Mouse (Mus musculus): ENCODE data around the gene Dalrd3. TPM values are rescaled to one million over a fixed set of nuclear protein-coding genes. Genes with fewer than 3 reads are reported as not detected.

Gene Dalrd3
- polyA plus RNA-seq, 1 experiment, result 56.1 TPM

- Histone ChIP-seq H3ac (ENCODE audit: control insufficient read depth, insufficient read length, low read depth) (no peak overlapping the region), H3K36me3 (ENCODE audit: control insufficient read depth, insufficient read depth) (peaks cover 76% of the 10 kb centered on the region), H3K27me3 (ENCODE audit: control insufficient read depth, insufficient read depth, insufficient read length) (no peaks in the 10 kb centered on the region), H3K4me3 (ENCODE audit: insufficient read depth, poor library complexity, severe bottlenecking) (no peak overlapping the region), H3K79me3 (ENCODE audit: low read depth) (peaks cover 45% of the 10 kb centered on the region), H3K79me2 (ENCODE audit: control insufficient read depth, insufficient read depth) (peaks cover 73% of the 10 kb centered on the region)
- TF ChIP-seq MYOG (IDR thresholded peaks at IDR 0.05; ENCODE audit: control insufficient read depth, extremely low read depth, insufficient read length) (no peak), USF1 (IDR thresholded peaks at IDR 0.05; ENCODE audit: low read depth) (no peak), MYOD1 (IDR thresholded peaks at IDR 0.05; ENCODE audit: control insufficient read depth, insufficient read length, low read depth) (no peak), MAX (IDR thresholded peaks at IDR 0.05) (no peak), CEBPB (IDR thresholded peaks at IDR 0.05; ENCODE audit: low read depth) (no peak), CTCF (IDR thresholded peaks at IDR 0.05; ENCODE audit: control insufficient read depth, insufficient read depth, insufficient read length) (no peak), FOSL1 (IDR thresholded peaks at IDR 0.05; ENCODE audit: insufficient read depth, low read length, poor library complexity, severe bottlenecking) (no peak)
Measured at GRCm38 (mm10) chr9:108531496-108531895, 38.2 kb upstream of the Dalrd3 start.

GRCm38 (mm10) chr9:108540846-108541245, 28.8 kb upstream of the Dalrd3 start:
- peaks cover 49% of the 10 kb centered on the region for H3K79me2 ChIP-seq (ENCODE audit: control insufficient read depth, insufficient read depth)
- H3ac ChIP-seq (ENCODE audit: control insufficient read depth, insufficient read length, low read depth), result no peak overlapping the region
- TF ChIP-seq MYOD1 (IDR thresholded peaks at IDR 0.05; ENCODE audit: control insufficient read depth, insufficient read length, low read depth) (no peak), MAX (IDR thresholded peaks at IDR 0.05) (no peak), USF1 (IDR thresholded peaks at IDR 0.05; ENCODE audit: low read depth) (no peak), FOSL1 (IDR thresholded peaks at IDR 0.05; ENCODE audit: insufficient read depth, low read length, poor library complexity, severe bottlenecking) (no peak), CEBPB (IDR thresholded peaks at IDR 0.05; ENCODE audit: low read depth) (no peak), MYOG (IDR thresholded peaks at IDR 0.05; ENCODE audit: control insufficient read depth, extremely low read depth, insufficient read length) (no peak), CTCF (IDR thresholded peaks at IDR 0.05; ENCODE audit: control insufficient read depth, insufficient read depth, insufficient read length) (no peak)
- peaks cover 21% of the 10 kb centered on the region for H3K79me3 ChIP-seq (ENCODE audit: low read depth)
- peaks cover 96% of the 10 kb centered on the region for H3K36me3 ChIP-seq (ENCODE audit: control insufficient read depth, insufficient read depth)
- H3K4me3 ChIP-seq (ENCODE audit: insufficient read depth, poor library complexity, severe bottlenecking), result no peak overlapping the region
- H3K27me3 ChIP-seq (ENCODE audit: control insufficient read depth, insufficient read depth, insufficient read length), result no peaks in the 10 kb centered on the region

- H3K36me3 ChIP-seq (ENCODE audit: control insufficient read depth, insufficient read depth), result peaks cover 94% of the 10 kb centered on the region
- H3K27me3 ChIP-seq (ENCODE audit: control insufficient read depth, insufficient read depth, insufficient read length), result no peaks in the 10 kb centered on the region
- H3ac ChIP-seq (ENCODE audit: control insufficient read depth, insufficient read length, low read depth), result no peak overlapping the region
- TF ChIP-seq MYOG (IDR thresholded peaks at IDR 0.05; ENCODE audit: control insufficient read depth, extremely low read depth, insufficient read length) (no peak), MYOD1 (IDR thresholded peaks at IDR 0.05; ENCODE audit: control insufficient read depth, insufficient read length, low read depth) (no peak), MAX (IDR thresholded peaks at IDR 0.05) (no peak), FOSL1 (IDR thresholded peaks at IDR 0.05; ENCODE audit: insufficient read depth, low read length, poor library complexity, severe bottlenecking) (no peak), CEBPB (IDR thresholded peaks at IDR 0.05; ENCODE audit: low read depth) (no peak), CTCF (IDR thresholded peaks at IDR 0.05; ENCODE audit: control insufficient read depth, insufficient read depth, insufficient read length) (no peak), USF1 (IDR thresholded peaks at IDR 0.05; ENCODE audit: low read depth) (no peak)
- peaks cover 29% of the 10 kb centered on the region for H3K79me2 ChIP-seq (ENCODE audit: control insufficient read depth, insufficient read depth)
- peaks cover 23% of the 10 kb centered on the region for H3K79me3 ChIP-seq (ENCODE audit: low read depth)
- no peak overlapping the region for H3K4me3 ChIP-seq (ENCODE audit: insufficient read depth, poor library complexity, severe bottlenecking)
Measured at GRCm38 (mm10) chr9:108545986-108546385, 23.7 kb upstream of the Dalrd3 start.

- H3K36me3 ChIP-seq (ENCODE audit: control insufficient read depth, insufficient read depth), result peaks cover 91% of the 10 kb centered on the region
- no peak overlapping the region for H3K4me3 ChIP-seq (ENCODE audit: insufficient read depth, poor library complexity, severe bottlenecking)
- peaks cover 30% of the 10 kb centered on the region for H3K79me3 ChIP-seq (ENCODE audit: low read depth)
- H3K27me3 ChIP-seq (ENCODE audit: control insufficient read depth, insufficient read depth, insufficient read length), result no peaks in the 10 kb centered on the region
- no peak overlapping the region for H3ac ChIP-seq (ENCODE audit: control insufficient read depth, insufficient read length, low read depth)
- peaks cover 34% of the 10 kb centered on the region for H3K79me2 ChIP-seq (ENCODE audit: control insufficient read depth, insufficient read depth)
- TF ChIP-seq FOSL1 (IDR thresholded peaks at IDR 0.05; ENCODE audit: insufficient read depth, low read length, poor library complexity, severe bottlenecking) (no peak), CEBPB (IDR thresholded peaks at IDR 0.05; ENCODE audit: low read depth) (no peak), USF1 (IDR thresholded peaks at IDR 0.05; ENCODE audit: low read depth) (no peak), MYOD1 (IDR thresholded peaks at IDR 0.05; ENCODE audit: control insufficient read depth, insufficient read length, low read depth) (no peak), MAX (IDR thresholded peaks at IDR 0.05) (no peak), MYOG (IDR thresholded peaks at IDR 0.05; ENCODE audit: control insufficient read depth, extremely low read depth, insufficient read length) (no peak), CTCF (IDR thresholded peaks at IDR 0.05; ENCODE audit: control insufficient read depth, insufficient read depth, insufficient read length) (no peak)
Measured at GRCm38 (mm10) chr9:108546875-108547274, 22.8 kb upstream of the Dalrd3 start.

GRCm38 (mm10) chr9:108559169-108559568, 10.5 kb upstream of the Dalrd3 start:
- TF ChIP-seq FOSL1 (IDR thresholded peaks at IDR 0.05; ENCODE audit: insufficient read depth, low read length, poor library complexity, severe bottlenecking), result no peak
- no peak for TF ChIP-seq MYOD1 (IDR thresholded peaks at IDR 0.05; ENCODE audit: control insufficient read depth, insufficient read length, low read depth)
- no peak for TF ChIP-seq CEBPB (IDR thresholded peaks at IDR 0.05; ENCODE audit: low read depth)
- TF ChIP-seq USF1 (IDR thresholded peaks at IDR 0.05; ENCODE audit: low read depth), result no peak
- no peak for TF ChIP-seq MYOG (IDR thresholded peaks at IDR 0.05; ENCODE audit: control insufficient read depth, extremely low read depth, insufficient read length)
- no peak for TF ChIP-seq MAX (IDR thresholded peaks at IDR 0.05)
- no peak overlapping the region for H3ac ChIP-seq (ENCODE audit: control insufficient read depth, insufficient read length, low read depth)
- H3K27me3 ChIP-seq (ENCODE audit: control insufficient read depth, insufficient read depth, insufficient read length), result no peaks in the 10 kb centered on the region
- H3K79me2 ChIP-seq (ENCODE audit: control insufficient read depth, insufficient read depth), result peaks cover 26% of the 10 kb centered on the region
- no peak overlapping the region for H3K4me3 ChIP-seq (ENCODE audit: insufficient read depth, poor library complexity, severe bottlenecking)
- H3K79me3 ChIP-seq (ENCODE audit: low read depth), result peaks cover 19% of the 10 kb centered on the region
- peaks cover 77% of the 10 kb centered on the region for H3K36me3 ChIP-seq (ENCODE audit: control insufficient read depth, insufficient read depth)
